Mouse (Mus musculus) hindbrain, embryonic 10.5 days (tissue): ENCODE results near the gene Numbl. TPM values are rescaled to one million over a fixed set of nuclear protein-coding genes. Genes with fewer than 3 reads are reported as not detected.

Experiments
- DNase-seq: peaks from one replicate; pipeline ENCODE4 v3.0.0-alpha.2; 2017; ENCODE audit warnings: low spot score
- H3K27ac ChIP-seq: fragments of 300-500 bp; sonication (generic); 2 replicates; pipeline ENCODE4 v1.5.1; 2016; ENCODE audit warnings: mild to moderate bottlenecking, moderate library complexity
- H3K27me3 ChIP-seq: fragments of 300-500 bp; sonication (generic); 2 replicates; pipeline ENCODE4 v1.6.1; 2016; ENCODE audit warnings: mild to moderate bottlenecking; ENCODE audit not compliant: poor library complexity, insufficient read depth, severe bottlenecking
- H3K36me3 ChIP-seq: fragments of 300-500 bp; sonication (generic); 2 replicates; pipeline ENCODE4 v1.6.1; 2016; ENCODE audit warnings: mild to moderate bottlenecking, moderate library complexity
- H3K4me1 ChIP-seq: fragments of 300-500 bp; sonication (generic); replicated peaks from 2 replicates; pipeline ENCODE4 v1.6.1; 2016; ENCODE audit warnings: mild to moderate bottlenecking
- H3K4me3 ChIP-seq: fragments of 300-500 bp; sonication (generic); 2 replicates; pipeline ENCODE4 v1.5.1; 2016; ENCODE audit warnings: mild to moderate bottlenecking, moderate library complexity
- H3K9me3 ChIP-seq: fragments of 300-500 bp; sonication (generic); 2 replicates; pipeline ENCODE4 v1.6.1; 2016; ENCODE audit warnings: mild to moderate bottlenecking, moderate library complexity
- WGBS: fragments of 180-500 bp; shearing (Covaris S2); methylation state at CpG from one replicate; pipeline ENCODE4 v1.1.7; 2016; 5-methylcytosine and 5-hydroxymethylcytosine counted together
- polyA plus RNA-seq: library from polyadenylated mRNA; unstranded; fragments of >200 nt; fragmentation: Nextera tagmentation; extraction: Ambion mirVana; gene quantifications from 2 replicates; pipeline ENCODE4 v1.2.1, GENCODE M21; 2016

The Numbl gene
- polyA plus RNA-seq, 1 experiment from 2014 or later = 53.1 TPM

DNA sequence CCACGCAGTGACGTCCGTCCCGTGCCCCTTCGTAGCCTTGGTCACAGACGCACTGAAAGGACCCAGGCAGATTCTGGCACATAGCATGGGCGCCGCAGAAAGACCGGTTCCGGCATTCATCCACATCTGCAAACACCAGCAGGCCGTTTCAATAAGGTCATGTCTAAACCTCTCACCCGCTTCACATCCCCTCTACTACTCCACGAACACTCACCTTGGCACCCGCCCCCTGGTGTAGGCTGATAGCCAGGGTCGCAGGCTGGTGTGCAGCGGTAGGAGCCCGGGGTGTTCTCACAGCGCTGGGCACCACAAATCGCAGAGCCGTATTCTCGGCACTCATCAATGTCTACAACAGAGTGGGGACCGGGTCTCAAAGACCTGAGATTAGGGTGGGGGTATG lies 61.2 kb downstream of the Numbl start:
- H3K27me3 ChIP-seq = peaks cover 37% of the 10 kb centered on the region
- no peak overlapping the region for H3K27ac ChIP-seq
- no peak for DNase-seq
- H3K36me3 ChIP-seq = no peaks in the 10 kb centered on the region
- H3K4me1 ChIP-seq = peaks cover 18% of the 10 kb centered on the region
- peaks cover 2% of the 10 kb centered on the region for H3K9me3 ChIP-seq
- WGBS = 91% methylated on average over 22 of the region's 22 CpGs
- H3K4me3 ChIP-seq = no peak overlapping the region

DNA sequence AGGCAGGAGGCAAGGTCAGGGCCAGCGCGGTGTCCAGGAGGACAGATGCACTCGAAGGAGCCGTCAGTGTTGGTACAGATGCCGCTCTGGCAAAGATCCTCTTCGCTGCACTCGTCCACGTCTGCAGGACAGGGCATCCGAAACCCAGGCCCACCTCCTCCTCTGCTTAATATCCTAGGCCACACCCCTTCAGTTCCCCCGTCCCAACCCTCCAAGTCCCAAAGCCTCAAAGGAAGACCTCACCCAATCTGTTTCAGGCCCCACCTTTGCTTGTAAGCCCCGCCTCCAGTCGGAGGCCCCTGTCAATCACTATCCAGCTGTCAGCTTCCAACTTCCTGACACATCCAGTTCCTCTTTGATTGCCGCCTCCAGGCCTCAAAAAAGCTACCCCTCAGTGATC lies 64.1 kb downstream of the Numbl start:
- Histone ChIP-seq H3K4me3 (no peak overlapping the region), H3K4me1 (peaks cover 30% of the 10 kb centered on the region), H3K9me3 (no peaks in the 10 kb centered on the region), H3K27me3 (peaks cover 66% of the 10 kb centered on the region), H3K36me3 (no peaks in the 10 kb centered on the region), H3K27ac (no peak overlapping the region)
- WGBS = 18% methylated on average over 13 of the region's 13 CpGs
- DNase-seq = no peak

DNA sequence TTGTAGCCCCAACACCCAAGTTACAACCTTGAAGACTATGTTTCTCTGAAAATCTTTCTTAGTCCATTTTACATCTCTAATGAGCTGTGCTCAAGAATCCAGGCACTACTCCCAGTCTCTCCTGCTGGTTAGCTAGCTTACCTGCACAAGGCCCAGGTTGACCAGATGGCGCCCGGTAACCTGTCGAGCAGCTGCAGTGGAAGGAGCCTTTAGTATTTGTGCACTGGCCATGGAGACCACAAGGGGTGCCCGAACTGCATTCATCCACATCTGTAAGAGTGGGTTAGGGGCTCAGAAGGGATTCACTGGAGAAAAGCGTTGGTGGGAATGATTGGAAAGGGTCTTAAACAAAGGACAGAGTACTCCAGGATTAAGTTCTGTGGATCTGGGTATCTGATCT lies 64.8 kb downstream of the Numbl start:
- Histone ChIP-seq H3K27ac (no peak overlapping the region), H3K36me3 (no peaks in the 10 kb centered on the region), H3K27me3 (peaks cover 73% of the 10 kb centered on the region), H3K4me1 (peaks cover 28% of the 10 kb centered on the region), H3K9me3 (no peaks in the 10 kb centered on the region), H3K4me3 (no peak overlapping the region)
- 91% methylated on average over 5 of the region's 5 CpGs for WGBS
- no peak for DNase-seq

GRCm38 (mm10) chr7:27324161-27324560 lies 65.9 kb downstream of the Numbl start:
- WGBS = 97% methylated on average over 11 of the region's 11 CpGs
- Histone ChIP-seq H3K9me3 (no peaks in the 10 kb centered on the region), H3K27me3 (peaks cover 85% of the 10 kb centered on the region), H3K4me3 (no peak overlapping the region), H3K27ac (no peak overlapping the region), H3K4me1 (peaks cover 34% of the 10 kb centered on the region), H3K36me3 (no peaks in the 10 kb centered on the region)
- no peak for DNase-seq

DNA sequence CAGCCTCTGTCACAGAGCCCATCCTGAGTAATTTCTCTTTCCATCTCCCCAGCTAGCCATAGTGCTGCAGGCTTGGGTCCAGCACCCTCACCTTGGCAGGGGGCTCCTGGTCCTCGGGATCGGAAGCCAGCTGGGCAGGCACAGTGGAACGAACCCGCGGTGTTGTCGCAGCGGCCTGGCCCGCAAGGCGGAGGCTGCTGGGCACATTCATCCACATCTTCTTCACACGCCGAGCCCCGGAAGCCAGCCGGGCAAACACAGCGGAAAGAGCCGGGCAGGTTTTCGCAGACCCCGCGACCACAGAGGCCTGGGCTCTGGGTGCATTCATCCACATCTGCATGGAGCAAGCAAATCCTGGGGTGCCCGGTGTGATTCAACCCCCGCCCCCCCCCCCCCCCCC lies 66.7 kb downstream of the Numbl start:
- H3K9me3 ChIP-seq = no peaks in the 10 kb centered on the region
- peak overlapping the region; percentile 46; the same call in 1 of the 2 replicates for H3K4me3 ChIP-seq
- peaks cover 92% of the 10 kb centered on the region for H3K27me3 ChIP-seq
- H3K36me3 ChIP-seq = no peaks in the 10 kb centered on the region
- peaks cover 41% of the 10 kb centered on the region for H3K4me1 ChIP-seq
- H3K27ac ChIP-seq = no peak overlapping the region
- WGBS = 46% methylated on average over 18 of the region's 20 CpGs
- DNase-seq = no peak

DNA sequence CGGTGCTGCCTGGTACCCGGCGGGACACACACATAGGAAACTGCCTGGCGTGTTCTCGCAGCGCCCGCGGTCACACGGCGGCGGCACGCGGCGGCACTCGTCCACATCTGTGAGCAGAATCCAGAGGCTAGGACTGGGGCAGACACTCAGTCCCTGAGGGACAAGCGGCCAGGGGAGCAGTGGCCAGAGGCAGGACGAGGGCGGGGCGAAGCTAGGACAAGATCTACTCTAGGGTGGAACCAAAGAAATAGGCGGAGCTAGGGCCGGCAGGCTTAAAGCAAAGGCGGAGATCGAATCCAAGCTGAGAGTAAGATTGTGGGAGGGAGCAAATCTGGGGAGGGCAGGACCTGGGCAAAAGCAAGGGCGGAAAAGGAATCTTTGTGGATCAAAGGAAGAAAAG lies 67.5 kb downstream of the Numbl start:
- Histone ChIP-seq H3K4me3 (peak overlapping the region; percentile 46), H3K27ac (no peak overlapping the region; the same call in 1 of the 2 replicates), H3K36me3 (no peaks in the 10 kb centered on the region), H3K4me1 (peaks cover 47% of the 10 kb centered on the region), H3K27me3 (peaks cover 99% of the 10 kb centered on the region), H3K9me3 (no peaks in the 10 kb centered on the region)
- DNase-seq = peak; percentile 56
- 1% methylated on average over 24 of the region's 24 CpGs for WGBS

DNA sequence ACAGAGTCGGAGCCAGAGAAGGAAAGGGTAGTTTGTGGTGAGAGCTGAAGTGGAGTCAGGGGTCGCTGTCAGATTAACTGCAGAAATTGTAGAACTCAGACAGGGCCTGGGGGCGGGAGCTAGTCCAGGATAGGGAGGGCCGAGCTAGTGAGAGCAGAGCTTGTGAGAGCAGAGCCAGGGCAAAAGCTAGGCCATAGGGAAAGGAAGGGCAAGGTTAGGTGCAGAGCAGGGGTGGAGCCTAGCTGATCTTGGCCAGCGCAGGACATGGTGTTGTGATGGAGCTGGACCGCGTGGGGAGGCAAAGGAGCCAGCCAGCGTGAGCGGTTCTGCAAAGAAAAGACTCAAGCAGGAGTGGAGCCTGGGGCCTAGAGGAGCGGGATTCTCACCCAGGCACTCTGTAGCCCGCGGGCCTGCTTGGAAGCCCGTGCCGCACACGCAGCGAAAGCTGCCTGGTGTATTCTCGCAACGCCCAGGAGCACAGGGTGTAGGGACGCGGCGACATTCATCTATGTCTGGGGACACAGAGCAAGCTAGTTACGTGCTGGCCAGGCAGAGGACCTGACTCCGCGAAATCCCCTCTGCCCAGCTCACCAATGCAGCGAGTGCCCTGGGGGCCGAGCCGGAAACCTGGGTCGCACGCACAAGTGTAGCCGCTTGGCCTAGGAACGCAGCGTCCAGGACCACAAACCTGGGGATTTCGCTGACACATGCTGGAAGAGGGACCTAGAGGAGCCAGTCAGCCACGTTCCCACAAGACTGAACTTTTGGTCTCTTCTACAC lies 68.1 kb downstream of the Numbl start:
- Histone ChIP-seq H3K4me3 (peak overlapping the region; percentile 46), H3K4me1 (peaks cover 53% of the 10 kb centered on the region), H3K27me3 (peaks cover 100% of the 10 kb centered on the region), H3K36me3 (no peaks in the 10 kb centered on the region), H3K9me3 (no peaks in the 10 kb centered on the region), H3K27ac (no peak overlapping the region)
- 27% methylated on average over 34 of the region's 34 CpGs for WGBS
- DNase-seq = no peak

DNA sequence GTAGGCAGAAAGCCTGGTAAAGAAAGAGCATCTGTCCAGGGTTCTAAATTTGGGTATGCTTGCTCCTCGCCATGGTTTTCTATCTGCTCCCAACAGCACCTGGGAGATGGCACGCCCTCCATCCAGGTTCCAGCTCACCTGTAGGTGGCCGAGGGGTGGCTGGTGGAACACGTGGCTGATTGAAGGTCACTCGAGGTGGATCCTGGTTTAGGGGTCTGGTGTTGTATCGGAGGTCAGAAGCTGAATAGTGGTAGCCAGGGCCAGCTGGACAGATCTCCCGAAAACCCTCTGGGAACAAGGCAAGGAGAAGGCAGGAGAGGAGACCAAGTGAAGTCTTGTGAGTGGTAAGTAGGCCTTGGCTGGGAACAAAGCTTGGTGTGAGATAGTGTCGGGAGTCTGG lies 69.3 kb downstream of the Numbl start:
- 89% methylated on average over 8 of the region's 8 CpGs for WGBS
- DNase-seq = no peak
- Histone ChIP-seq H3K27ac (no peak overlapping the region), H3K4me1 (peaks cover 51% of the 10 kb centered on the region), H3K9me3 (no peaks in the 10 kb centered on the region), H3K36me3 (no peaks in the 10 kb centered on the region), H3K27me3 (peaks cover 100% of the 10 kb centered on the region), H3K4me3 (no peak overlapping the region)

- WGBS = 84% methylated on average over 11 of the region's 11 CpGs
- H3K27me3 ChIP-seq = peaks cover 100% of the 10 kb centered on the region
- DNase-seq = no peak
- no peaks in the 10 kb centered on the region for H3K9me3 ChIP-seq
- H3K27ac ChIP-seq = no peak overlapping the region
- peaks cover 57% of the 10 kb centered on the region for H3K4me1 ChIP-seq
- H3K4me3 ChIP-seq = no peak overlapping the region
- H3K36me3 ChIP-seq = no peaks in the 10 kb centered on the region
Measured at GRCm38 (mm10) chr7:27328161-27328560, 69.9 kb downstream of the Numbl start.

DNA sequence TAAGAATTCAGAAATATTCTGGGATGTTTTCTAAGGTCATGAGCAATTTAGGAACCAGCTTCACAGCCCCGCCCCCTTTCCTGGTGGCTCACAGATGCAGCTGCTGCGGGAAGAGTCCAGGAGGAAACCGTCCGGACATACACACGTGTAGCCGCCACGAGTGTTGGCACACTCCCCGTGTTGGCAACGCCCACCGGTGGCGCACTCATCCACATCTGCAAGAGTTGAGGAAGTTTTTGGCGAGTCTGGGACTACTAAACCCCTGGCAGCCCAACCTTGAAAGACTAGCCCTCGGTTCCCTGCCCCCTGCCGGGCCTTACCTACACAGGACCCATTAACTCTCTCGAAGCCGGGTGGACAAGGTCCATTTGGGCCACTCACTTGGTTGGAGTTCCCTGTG lies 70.4 kb downstream of the Numbl start:
- Histone ChIP-seq H3K9me3 (no peaks in the 10 kb centered on the region), H3K4me1 (peaks cover 62% of the 10 kb centered on the region), H3K27ac (no peak overlapping the region), H3K27me3 (peaks cover 100% of the 10 kb centered on the region), H3K36me3 (no peaks in the 10 kb centered on the region), H3K4me3 (no peak overlapping the region)
- 39% methylated on average over 16 of the region's 16 CpGs for whole genome bisulfite sequencing
- DNase-seq = no peak

- H3K27me3 ChIP-seq = peaks cover 100% of the 10 kb centered on the region
- no peak overlapping the region for H3K27ac ChIP-seq
- DNase-seq = peak; percentile 84
- no peaks in the 10 kb centered on the region for H3K9me3 ChIP-seq
- H3K4me3 ChIP-seq = peak overlapping the region; percentile 43
- peaks cover 69% of the 10 kb centered on the region for H3K4me1 ChIP-seq
- WGBS = 3% methylated on average over 45 of the region's 45 CpGs
- no peaks in the 10 kb centered on the region for H3K36me3 ChIP-seq
Measured at GRCm38 (mm10) chr7:27329326-27329947, 71.2 kb downstream of the Numbl start.

GRCm38 (mm10) chr7:27329981-27330380 lies 71.7 kb downstream of the Numbl start:
- no peaks in the 10 kb centered on the region for H3K9me3 ChIP-seq
- H3K36me3 ChIP-seq = no peaks in the 10 kb centered on the region
- peaks cover 100% of the 10 kb centered on the region for H3K27me3 ChIP-seq
- peak overlapping the region; percentile 55 for H3K4me3 ChIP-seq
- no peak for DNase-seq
- 21% methylated on average over 17 of the region's 17 CpGs for WGBS
- H3K27ac ChIP-seq = no peak overlapping the region
- peaks cover 71% of the 10 kb centered on the region for H3K4me1 ChIP-seq

GRCm38 (mm10) chr7:27330709-27331540 lies 72.7 kb downstream of the Numbl start:
- peak; percentile 71 for DNase-seq
- no peaks in the 10 kb centered on the region for H3K36me3 ChIP-seq
- under 1% methylated on average over 39 of the region's 39 CpGs for WGBS
- H3K27ac ChIP-seq = peak overlapping the region; percentile 35; the same call in 1 of the 2 replicates
- H3K27me3 ChIP-seq = peaks cover 100% of the 10 kb centered on the region
- H3K4me3 ChIP-seq = peak overlapping the region; percentile 55
- peaks cover 62% of the 10 kb centered on the region for H3K4me1 ChIP-seq
- no peaks in the 10 kb centered on the region for H3K9me3 ChIP-seq
